Mouse (Mus musculus) heart, postnatal 25 days (tissue): ENCODE results near the gene Pptc7. TPM values are rescaled to one million over a fixed set of nuclear protein-coding genes. Genes with fewer than 3 reads are reported as not detected.
"Not testable (repeated sequence)": the region's sequence is repeated elsewhere in the genome, so short reads cannot be mapped to it uniquely, and the experiment has no call there.

Experiments
- DNase-seq: peaks from one replicate; pipeline ENCODE4 v3.0.0; 2022; ENCODE audit warnings: low spot score
- intact Hi-C: fragments of 180-260 bp; cut with DNase I; formaldehyde crosslinking; loops from one replicate; pipeline ENCODE4 v1.15.1; 2025
- total RNA-seq, 2 experiments: library from RNA; stranded (reverse); gene quantifications; 2 replicates each; pipeline ENCODE4 v1.2.3; 2021

The Pptc7 gene
- total RNA-seq, 2 experiments from 2014 or later, result 91.3 to 93.5 TPM

DNA sequence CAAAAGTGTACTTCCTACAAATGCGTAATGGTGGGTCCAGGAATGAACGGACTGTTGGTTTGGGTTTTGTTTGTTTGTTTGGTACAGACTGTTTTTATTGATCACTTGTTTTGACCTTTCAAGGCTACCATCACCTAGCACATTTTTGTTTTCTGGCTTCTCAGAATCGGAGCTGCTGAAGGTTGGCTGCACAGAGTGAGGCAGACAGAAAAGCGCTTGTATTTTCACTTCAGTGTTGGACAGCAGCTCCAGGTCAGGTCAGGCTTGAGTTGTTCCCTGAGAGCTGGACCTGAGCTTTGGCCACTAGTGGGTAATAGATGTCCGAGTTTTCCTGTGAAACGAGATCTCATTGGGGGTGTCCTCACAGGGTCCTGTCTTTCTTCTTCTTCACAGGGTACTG lies 9.0 kb downstream of the Pptc7 start:
- intact Hi-C loops, result no loop called here
- no peak for DNase-seq

- no peak for DNase-seq
- intact Hi-C loops, result no loop called here
These were observed 10.1 kb downstream of the Pptc7 start for GRCm38 (mm10) chr5:122294219-122294735.

- no peak for DNase-seq
- intact Hi-C loops, result no loop called here
These were observed 11.2 kb downstream of the Pptc7 start for GRCm38 (mm10) chr5:122295113-122295935.

- DNase-seq, result no peak
- intact Hi-C loops, result no loop called here
These were observed 15.9 kb downstream of the Pptc7 start for GRCm38 (mm10) chr5:122300071-122300518.

DNA sequence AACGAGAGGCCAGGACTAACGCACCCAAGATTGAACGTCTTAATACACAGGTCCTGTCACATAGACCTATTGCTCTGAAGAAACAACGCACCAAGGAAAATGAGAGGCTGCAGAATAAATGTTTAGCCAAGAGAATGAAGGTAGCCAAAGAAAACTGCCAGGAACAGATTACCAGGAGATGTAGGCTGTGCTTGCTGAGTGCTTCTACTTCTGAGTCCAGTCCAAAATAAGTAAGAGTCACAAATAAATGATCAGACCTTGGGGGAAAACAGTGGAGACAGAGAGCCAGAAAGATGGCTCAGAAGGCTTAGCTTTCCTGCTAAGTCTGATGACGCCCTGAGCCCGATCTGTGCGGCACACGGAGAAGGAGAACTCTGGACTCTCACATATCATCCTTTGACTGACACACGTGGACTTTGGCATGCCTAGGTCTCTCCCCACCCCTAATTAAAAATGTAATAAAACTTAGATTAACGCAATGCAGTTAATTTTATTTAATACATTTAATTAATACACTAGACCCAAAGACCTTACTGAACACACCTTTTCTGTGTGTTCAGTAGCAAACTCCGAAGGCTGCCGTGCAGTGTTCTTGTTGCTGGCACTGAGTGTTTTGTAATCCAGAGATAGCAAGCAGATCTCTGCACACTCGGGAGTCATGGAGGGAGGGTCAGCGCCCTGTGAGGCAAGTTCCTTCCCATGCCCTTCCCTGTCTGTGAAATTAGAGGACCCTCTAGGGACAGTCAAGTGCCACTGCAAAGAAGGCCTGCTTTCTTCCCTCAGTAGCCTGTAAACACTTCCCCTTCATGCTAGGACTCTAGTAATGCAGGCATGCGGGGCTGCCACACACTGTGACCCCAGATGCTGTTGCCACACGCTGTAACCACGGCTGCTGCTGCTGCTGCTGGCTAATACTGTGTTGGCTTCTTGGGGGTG lies 18.9 kb downstream of the Pptc7 start:
- no peak for DNase-seq
- intact Hi-C loops, result no loop called here

- intact Hi-C loops, result no loop called here
- no peak for DNase-seq
These were observed 19.8 kb downstream of the Pptc7 start for GRCm38 (mm10) chr5:122303937-122304336.

DNA sequence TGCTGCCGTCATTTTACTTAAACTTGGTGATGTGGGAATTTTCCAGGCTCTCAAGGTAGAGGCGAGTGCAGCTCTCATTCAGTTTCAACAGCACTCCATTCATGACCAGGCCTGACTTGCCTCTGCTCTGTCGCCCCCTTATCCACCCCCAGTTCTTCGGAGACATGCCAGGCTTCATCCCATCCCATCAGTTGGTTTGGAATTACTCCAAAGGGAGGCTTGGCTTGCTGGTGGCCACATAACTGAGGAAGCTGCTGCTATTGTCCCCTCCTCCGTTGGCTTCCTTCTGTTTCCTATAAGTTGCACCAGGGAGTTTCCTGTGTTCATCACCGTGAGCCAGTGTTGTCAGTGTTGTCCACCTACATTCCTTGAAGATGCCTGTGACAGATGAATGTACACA lies 20.4 kb downstream of the Pptc7 start:
- no peak for DNase-seq
- intact Hi-C loops, result no loop called here

DNA sequence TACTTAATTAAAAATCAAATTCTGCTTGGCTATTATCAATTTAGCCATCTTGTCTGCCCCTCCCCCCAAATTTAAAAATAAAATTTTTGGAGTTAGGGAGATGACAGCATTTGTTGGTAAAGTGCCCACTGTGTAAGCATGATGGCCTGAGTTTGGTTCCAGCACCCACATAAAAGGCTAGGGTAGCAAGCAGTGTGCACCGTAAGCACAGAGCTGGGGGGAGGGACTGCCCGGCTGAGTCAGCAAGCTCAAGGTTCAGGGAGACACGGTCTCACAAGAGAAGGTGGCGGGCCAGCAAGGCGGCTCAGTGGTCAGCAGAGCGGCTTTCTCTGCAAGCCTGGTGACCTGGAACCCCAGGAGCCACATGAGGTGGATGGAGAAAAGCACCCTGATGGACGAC lies 21.3 kb downstream of the Pptc7 start:
- intact Hi-C loops, result no loop called here
- no peak for DNase-seq

DNA sequence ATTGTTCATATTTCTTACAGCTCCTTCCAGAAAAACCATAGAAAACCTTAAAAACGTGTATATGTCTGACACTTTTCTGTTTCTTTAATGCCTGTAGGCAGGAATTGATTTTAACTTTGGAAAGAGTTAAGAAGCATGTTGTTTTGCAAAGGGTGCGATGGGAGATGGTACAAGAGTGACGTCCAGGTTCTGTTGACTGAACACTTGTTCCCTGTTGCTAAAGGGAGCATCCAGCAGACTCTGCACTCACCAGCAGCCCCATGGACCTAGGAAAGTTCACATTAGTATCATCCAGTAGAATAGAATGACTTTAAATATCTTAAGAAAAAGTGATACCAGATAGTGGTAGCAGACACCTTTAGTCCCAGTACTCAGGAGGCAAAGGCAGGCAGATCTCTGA lies 22.4 kb downstream of the Pptc7 start:
- no peak for DNase-seq
- intact Hi-C loops, result no loop called here

DNA sequence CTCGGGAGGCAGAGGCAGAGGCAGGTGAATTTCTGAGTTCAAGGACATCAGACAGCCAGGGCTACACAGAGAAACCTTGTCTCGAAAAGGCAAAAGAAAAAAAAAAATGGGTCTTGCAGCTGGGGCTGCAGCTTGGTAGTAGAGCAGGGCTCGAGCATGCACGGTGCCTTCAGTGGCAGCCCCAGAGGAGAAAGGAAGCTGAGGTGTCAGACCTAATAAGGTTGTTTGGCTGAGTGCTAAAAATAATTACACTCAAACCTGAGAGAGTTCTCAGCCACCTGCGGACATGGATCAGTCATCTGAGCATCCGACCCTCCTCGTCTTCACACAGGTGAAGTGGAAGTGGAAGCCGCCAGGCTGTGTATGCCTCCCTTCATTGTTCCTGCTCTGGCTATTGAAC lies 26.5 kb downstream of the Pptc7 start:
- DNase-seq, result no peak
- intact Hi-C loops, result no loop called here

GRCm38 (mm10) chr5:122311692-122312091 lies 27.5 kb downstream of the Pptc7 start:
- intact Hi-C loops, result no loop called here
- no peak for DNase-seq

- intact Hi-C loops, result no loop called here
- no peak for DNase-seq
These were observed 28.2 kb downstream of the Pptc7 start for GRCm38 (mm10) chr5:122312346-122312745.

- DNase-seq, result no peak
- intact Hi-C loops, result no loop called here
These were observed 28.9 kb downstream of the Pptc7 start for GRCm38 (mm10) chr5:122312942-122313684.

GRCm38 (mm10) chr5:122314966-122315667 lies 31.0 kb downstream of the Pptc7 start:
- intact Hi-C loops, result no loop called here

GRCm38 (mm10) chr5:122317329-122318045 lies 33.3 kb downstream of the Pptc7 start:
- intact Hi-C loops, result no loop called here
- no peak for DNase-seq

More at GRCm38 (mm10) chr5:122314966-122315667, 31.0 kb downstream of the Pptc7 start:
- peak; percentile 90 for DNase-seq

GRCm38 (mm10) chr5:122318100-122318499 lies 33.9 kb downstream of the Pptc7 start:
- DNase-seq, result no peak
- intact Hi-C loops, result no loop called here

- DNase-seq, intact Hi-C loops: not testable (repeated sequence)
These were observed 34.8 kb downstream of the Pptc7 start for GRCm38 (mm10) chr5:122318976-122319375.

GRCm38 (mm10) chr5:122319474-122320204 lies 35.5 kb downstream of the Pptc7 start:
- intact Hi-C loops, result loop anchor here (5.0 kb wide), 1 partner anchor 32 kb away; no protein-coding TSS in a partner anchor
- DNase-seq, result no peak
